Mouse (Mus musculus): ENCODE data around the gene Lrrc27.

The Lrrc27 gene

DNA sequence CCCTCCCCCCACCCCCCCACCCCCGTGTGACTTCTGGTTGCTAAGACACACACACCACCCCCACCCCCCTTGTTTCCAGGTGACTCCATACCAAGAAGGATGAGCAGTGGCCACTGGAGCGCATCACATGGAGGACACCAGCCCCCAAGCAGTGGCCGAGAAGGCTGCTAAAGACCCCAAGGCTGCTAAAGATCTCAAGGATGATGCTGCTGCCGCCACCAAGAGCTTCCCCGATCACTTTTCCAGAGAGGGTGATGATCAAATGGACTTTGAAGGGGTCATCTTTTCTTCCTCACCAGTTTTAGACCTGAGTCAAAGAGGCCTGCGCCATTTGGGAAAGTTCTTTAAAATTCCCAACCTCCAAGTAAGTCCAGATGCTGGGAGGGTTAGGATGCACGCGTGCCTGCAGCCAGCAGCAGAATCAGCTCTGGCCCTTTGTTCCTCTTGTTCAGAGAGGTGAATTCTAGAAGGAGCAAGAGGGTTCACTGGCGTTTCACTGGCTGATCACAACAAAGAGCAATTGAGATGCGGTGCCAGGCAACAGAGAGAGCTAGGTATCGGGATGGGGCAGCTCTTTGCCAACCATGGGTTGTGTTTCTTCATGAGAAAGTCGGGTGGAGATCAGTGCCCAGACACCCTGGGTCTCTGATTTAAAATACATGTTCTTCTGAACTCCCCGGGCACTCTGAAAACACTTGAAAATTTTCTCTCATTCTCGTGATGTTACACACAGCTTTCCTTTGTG, 2.0 kb downstream of the Lrrc27 start:
- peak; percentile 3 for DNase-seq

DNA sequence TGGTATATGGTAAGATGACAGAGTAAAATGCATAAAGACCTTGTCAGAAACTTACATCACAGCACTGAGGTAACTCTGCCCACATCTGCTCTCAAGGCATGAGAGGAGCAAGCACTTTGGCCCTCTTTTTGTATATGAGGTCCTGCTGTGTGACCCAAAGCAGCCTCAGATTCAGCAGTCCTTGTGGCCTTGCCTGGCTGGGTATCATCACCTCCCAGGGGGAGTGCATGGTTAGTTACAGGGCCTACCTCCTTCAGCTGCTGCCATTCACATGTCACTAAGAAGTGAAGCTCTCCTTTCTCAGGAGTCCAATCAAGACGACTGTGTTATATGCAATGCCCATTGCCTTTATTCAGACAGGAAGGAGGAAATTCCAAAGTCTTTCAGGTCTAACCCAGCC, 2.7 kb downstream of the Lrrc27 start:
- no peak for DNase-seq

DNA sequence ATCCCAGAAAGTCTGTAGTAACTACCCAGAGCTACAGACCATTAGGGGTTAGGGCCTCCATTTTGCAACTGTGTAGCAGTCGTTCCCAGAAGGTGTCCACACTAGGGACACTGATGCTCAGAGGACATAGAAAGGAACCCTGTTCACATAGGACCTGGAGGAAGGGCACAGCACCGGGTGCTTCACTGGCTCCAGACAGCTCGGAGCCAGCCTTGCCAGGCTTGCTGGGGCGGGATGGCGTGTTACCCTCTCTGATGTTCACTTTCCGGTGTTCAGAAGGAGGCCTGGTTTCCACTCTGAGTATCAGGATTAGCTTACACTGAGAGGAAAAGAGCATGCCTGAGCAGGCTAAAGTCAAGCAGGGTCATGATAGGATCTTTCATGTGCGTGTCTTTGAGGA, 3.2 kb downstream of the Lrrc27 start:
- no peak for DNase-seq

DNA sequence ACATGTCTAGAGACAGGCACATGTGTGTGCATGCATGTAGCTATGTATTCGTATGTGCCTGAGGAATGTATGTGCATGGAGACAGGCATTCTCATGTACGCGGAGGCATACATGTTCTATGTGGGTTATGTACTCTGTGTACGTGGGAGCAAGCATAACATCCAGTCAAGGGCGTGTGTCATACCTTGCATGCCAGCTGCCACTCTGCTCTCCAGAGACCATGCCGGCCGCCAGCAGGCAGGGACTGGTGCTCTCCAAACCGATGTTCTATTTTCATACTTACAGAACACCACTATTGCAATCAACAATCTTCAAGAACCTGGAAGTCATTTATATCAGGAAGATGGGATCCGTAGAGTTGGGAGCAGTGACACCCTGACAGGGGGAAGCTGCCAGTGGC, 3.7 kb downstream of the Lrrc27 start:
- DNase-seq, result no peak

DNA sequence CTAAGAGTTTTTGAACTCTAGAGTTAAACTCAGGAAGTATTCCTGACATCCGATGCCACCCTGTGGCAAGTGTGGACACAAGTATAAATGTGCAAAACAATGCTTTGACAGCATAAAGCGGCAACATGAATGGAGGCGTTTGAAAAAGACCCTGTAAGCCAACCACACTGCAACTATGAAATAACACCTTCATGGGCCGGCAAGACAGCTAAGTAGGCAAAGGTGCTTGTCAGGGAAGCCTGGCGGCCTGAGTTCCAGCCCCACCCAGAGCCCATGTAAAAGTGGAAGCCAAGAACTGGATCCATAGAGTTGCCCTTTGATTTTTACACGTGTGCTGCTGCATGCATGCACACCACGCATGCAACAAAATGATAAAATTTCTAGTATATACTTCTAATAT, 4.3 kb downstream of the Lrrc27 start:
- no peak for DNase-seq

DNA sequence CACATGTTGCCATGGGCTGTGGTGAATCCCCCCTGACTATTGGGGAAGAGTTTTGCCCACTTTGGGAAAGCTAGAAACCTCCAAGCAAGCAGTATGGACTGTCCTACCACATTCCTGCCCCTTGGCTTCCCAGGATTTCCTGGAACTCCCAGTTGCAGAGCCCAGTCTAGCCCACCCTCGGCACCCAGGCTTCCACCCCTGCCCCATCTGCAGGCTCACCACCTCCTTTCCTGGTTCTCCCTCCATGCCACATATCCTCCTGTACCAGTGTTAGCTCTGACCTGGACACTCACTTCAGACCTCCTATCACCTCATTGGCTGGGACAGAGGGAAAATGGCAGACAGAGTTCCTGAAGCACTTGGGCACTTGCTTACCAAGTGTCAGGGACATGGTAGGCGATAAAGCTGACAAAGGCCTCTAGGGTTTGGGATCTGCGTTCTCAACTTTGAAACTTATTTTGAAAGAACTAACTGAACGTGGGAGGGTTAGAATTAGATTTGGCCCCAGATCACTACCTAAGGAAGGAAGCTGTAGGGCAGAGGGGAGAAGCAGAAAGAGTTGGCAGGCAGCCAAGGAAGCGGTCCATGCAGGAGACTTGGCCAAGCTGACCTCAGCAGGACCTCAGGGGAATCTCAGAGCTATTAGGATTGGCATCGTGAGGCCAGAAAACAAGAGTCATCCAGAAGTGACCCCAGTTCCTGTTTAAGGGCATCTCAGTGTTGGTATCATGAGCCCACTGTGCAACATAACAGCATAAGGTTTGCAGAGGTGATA, 6.0 kb downstream of the Lrrc27 start:
- DNase-seq, result peak; percentile 82

DNA sequence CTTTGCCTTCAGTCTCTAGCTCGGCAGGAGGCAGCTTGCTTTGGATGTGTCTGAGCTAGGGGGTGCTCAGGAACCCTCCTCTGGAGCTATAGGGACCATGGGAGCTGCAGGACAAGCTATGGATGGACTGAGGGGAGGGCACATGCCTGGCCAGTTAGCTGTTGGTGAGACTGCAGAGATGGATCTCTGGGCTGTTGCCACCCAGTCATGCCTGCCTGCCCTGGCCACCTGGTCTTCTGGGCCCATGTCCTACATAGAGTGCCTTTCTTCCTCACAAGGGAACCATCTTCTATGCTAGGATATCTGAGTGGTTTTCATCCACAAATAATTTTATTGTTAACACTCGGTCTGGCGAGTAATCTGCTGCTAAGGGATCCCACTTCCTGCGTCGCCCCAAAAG, 6.7 kb downstream of the Lrrc27 start:
- peak; percentile 5 for DNase-seq

DNA sequence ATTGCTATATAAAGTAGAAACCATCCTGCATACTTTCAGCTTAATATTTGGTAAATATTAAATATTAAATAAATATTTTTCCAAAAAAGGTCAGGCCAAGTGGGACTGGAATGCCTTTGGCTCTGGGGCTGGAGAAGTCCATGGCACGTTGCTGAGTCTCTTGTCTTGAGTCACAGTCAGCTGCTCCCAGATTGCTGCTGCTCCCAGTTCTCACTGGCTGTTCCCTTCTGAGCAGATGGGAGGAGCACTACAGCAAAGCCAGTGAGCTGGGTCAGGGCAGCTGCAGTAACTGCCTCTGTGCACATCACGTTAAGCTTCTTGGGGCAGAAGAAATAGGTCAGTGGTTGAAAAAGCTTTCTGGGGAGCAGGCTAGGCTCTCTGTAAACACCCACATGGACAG, 7.5 kb downstream of the Lrrc27 start:
- peak; percentile 34 for DNase-seq

DNA sequence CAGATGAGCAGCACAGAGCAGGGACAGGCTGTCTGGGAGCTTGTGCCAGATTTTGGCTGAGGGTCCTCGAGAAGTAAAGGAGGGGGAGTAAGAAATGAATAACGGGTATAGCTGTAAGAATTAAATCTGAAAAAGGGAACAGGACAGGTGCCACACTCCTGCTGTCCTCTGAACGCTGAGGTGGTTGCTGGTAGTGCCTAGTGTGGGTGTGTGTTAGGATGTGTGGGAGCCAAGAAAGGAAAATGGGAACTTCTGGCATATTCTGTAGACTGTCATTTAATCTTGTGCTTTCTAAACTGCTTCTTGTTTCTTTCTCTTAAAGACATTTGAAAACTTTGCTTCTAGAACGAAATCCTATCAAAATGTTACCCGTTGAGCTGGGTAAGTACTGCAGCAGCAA, 8.3 kb downstream of the Lrrc27 start:
- DNase-seq, result no peak

DNA sequence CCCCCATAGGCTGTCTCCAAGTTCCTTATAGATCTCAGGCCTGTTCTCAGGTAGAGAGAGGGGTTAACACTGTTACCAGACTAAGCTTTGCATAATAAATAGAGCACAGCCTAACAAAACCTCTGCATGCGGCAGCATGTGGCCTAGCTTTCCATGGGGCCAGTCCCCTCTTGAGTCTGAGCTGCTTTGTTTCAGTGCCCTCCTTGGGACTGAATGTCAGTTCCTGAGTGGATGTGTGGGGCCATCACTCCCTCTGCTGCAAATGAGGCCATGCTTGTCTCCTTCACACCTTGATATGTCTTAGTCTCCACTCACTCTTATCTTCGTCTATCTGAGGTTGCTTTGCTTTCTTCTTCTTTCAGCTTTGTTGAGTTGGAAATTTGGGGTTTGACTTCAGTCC, 9.1 kb downstream of the Lrrc27 start:
- peak; percentile 2 for DNase-seq

DNA sequence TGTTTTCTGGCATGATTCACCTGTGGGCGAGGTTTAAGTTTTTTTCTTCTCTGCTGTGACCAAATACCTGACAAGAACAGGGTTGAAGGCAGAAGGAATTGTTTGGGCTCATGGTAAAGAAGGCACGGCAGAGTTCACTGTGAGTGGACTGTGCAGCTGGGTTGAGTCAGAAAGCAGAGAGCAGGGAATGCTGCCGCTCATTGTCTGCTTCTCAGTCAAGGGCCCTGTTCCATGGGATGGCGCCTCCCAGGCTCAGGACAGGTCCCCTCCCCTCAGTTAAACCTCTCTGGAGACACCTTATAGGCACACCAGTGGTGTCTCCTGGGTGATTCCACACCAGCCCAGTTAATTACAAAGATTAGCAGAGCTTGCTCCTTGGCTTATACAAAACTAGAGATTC, 9.6 kb downstream of the Lrrc27 start:
- DNase-seq, result no peak

DNA sequence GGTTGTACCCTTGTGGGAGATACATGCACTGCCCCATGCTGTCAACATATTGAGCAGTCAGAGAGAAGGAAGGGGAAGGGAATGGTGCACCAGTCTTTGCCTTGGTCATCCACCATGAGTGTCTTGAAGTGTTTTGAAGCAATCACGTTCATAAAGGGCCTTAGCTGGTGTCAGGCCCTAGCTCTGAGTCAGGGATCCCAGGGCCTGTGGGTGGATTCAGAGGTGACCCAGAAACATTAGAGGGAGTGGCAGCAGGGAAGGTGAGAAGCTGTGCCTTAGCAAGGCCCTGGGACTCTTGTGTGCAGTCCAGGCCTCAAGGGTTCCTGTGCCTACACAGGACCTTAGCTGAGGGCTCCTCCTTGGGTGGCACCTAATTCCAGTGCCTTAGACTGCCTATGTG, 11.3 kb downstream of the Lrrc27 start:
- peak; percentile 3 for DNase-seq

DNA sequence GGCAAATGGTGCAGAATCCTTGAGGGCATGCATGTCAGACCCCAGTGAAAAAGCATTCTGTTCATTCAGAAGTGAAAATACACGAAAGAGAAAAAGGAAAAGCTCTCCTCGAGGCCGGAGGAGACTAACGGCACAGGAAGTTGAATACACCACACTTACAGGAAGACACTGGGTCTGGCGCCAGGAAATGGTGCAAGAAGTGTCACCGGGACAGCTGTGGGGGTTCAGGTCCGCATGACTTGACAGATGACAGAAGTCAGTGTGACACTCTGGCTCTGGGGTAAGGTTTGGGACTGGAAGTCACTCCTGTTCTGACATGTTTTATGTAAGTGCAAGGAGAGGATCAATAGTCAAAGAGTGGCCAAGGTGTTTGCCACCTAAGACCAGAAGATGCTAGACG, 11.9 kb downstream of the Lrrc27 start:
- DNase-seq, result peak; percentile 72

DNA sequence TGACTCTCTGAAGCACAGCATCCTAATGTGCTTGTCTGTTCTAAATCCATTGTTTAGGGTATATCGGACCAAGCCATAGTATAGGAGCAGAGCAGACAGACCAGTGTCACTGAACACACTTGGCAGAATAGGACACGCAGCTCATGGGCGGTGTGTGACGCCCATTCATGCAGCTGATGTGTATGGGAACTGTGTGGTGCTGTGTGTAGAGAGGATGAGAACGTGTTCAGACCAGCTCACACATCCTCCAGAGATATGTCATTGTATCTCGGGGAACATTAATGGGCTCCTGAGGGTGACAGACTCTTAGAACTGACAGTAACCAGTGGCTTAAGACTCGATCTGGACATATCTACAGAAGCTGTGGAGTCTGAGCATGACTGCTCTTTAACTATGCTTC, 13.6 kb downstream of the Lrrc27 start:
- DNase-seq, result peak; percentile 3

DNA sequence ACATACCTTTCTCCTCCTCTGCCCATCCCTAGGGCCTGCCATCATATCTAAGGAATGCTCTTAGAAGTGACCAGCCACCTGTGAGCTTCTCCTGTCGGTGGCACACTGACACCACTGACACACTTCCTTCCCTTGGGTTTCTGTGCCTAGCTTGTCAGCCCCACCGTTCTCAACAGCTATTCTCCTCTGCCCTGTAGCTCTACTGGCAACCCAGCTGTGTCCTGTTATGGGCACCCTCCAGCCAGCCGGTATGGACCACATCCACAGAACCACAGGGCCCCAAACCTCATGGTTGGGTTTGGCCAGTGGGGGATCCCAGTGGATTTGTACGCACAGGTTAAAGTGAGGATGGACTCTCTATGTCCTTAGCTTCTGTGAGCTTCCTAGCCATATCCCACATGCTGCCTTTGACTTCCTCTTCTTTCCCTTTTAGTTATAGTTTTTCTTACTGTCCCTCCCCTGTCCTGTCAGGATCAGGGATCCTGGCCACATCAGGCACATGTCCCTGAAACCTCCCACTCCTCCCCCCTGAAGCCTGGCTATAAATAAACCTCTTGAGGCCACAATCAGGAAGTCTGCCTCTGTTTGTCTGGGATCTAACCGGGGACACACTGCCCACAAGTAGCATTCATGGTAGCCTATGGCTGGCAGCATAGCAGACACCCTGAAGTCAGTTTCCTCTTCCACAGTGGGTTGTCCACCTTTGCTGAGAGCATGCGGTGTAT, 15.8 kb downstream of the Lrrc27 start:
- DNase-seq, result no peak

DNA sequence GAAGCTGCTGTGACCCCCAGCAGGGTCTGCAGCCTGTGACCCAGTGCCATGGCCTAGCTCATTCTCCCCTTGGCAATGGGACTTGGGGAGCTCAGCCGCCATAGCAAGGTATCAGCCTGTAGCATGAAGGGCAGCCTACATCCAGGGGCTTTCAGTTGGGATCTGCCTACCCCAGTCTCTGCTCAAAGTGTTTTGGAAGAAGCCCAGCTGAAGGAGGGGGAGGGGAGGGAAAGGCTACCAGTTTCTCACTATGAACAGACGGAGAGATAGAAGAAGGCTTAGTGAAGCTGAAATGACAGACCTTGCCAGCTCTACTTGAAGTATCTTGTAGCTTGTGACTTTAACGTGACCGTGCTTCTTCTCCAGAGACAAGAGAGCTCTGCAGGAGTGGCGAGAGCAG, 17.0 kb downstream of the Lrrc27 start:
- no peak for DNase-seq

DNA sequence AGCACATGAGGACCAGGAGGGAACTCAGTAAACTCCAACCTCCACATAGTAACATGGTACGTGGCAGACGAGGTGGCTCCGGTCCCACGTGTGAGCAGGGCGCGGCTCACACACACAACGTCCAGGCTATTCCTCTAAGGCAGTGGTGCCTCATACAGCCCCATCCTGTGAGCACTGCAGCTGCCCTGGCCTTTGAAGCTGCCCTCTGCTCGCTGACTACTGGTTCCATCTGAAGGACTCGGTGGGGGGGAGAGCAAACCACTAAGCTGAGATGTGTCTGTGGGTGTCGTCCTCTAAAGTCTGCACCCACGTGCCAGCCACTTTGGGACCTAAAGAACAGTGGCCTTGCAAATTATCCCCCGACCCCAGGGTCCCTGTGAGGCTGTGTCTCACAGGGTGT, 17.5 kb downstream of the Lrrc27 start:
- DNase-seq, result no peak

DNA sequence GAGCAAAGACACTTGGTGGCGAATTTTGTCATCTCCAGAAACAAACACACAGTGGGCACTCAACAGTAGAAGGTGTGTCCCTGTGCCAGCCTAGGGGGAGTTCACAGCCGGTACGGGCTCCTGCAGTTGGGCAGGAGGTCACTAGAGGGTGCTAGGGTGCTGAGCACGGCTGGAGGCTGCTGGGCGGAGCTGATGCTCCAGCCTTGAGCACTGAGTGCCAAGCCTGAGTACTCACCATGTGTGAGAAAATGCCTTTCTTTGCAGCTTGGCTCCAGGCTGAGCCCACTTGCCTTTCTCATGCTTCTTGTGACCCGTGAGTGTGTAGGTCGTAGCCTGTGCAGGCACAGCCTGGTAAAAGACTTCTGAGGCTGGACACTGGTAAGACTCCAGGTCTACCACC, 20.9 kb downstream of the Lrrc27 start:
- DNase-seq, result peak; percentile 93

DNA sequence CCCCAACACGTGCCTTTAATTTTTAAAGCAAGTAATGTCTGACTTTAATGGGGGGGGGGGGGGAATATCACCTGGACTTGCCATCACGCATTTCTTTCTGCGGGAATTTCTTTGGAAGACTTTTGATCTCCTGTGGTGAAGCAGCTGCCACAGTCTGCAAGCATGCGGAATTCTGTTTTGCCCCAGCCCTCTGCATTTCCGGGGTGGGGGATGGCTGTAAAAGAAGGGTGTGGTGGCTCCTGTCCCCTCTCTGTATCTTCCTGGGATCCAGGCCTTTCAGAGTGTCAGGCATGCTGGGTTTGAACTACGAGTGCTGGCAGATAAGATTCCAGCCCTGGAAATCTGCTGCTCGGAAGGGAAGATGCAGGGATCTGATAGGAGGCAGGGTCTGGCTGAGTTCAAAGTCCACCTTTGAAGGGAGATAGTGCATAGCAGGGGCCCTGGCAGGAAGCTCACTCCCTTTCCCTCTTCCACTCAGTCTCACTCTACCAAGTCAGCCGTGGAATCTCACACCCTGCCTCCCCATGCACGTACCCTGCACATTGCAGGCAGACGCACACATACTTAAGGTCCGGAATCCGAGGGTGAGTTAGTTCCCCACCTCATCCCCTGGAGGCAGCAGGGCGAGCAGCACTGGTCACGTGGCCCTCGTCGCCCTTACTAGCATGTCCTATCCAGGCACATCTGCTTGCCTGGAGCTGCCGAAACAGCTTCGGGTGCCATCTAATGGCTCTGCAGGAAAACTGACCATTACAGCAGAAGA, 21.8 kb downstream of the Lrrc27 start:
- peak; percentile 82 for DNase-seq

DNA sequence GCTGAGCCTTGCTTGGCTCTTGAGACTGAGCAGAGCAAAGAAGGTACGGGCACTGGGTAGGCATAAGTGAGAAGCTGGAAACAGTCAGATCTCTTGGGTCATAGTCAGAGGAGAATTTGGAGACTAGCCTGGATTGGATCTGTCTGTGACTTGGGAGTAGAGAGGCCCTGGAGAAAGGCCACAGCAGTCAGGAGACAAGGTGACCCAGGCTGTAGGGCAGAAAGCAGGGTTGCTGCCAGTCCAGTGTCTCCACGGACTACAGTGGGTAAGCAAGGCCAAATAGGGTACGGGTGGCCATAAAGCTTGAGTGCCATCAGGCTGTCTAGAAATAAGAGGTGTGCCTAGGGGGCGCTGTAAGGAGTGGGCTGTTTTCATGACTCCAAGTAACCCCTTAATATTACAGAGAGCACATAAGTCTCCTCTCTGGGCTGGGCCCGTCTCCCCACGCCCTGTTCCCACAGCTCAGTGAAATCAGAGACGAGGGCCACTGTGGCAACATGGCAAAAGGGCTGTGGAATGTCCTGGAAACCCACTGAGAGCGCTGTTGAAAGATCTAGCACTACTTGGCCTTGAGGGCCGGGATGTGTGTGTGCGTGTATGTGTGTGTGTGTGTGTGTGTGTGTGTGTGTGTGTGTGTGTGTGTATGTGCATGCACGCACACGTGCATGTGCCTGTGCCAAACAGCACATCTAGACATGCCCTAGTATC, 23.0 kb downstream of the Lrrc27 start:
- DNase-seq, result no peak

DNA sequence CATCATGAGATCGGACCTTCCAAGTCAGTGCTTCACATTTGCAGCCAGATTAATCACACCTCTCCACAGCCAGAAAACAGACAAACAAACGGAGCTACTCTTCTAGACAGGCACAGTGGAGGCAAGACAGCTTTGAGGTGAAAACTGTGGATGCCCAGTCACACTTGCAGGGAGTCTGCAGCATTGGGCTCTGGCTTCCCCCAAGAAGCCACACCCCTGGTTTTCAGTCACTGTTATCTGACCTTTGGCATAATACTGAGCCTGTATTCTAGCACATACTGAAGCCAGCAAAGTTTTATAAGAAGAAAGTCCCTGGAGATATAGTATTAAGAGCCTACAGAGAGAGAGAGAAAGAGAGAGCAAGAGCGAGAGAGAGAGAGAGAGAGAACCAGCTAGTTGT, 26.6 kb downstream of the Lrrc27 start:
- no peak for DNase-seq

DNA sequence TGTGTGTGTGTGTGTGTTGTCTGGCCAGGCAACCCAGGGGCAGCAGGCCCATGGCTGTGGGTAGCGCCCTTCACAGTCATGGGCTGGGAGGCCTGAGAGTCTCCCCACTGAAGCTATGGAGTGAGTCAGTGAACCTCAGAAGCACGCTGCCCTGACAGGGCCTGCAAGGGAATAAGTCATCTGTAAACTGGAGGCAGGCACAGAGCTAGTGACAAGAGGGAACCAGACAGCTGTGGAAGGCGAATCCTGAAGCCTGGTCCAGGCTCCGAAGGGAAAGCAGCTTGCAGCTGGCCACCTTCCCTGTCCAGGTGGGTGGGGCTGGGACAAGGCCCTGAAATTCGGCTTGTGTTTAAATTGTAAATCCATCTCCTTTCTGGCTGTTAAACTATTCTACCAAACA, 33.3 kb downstream of the Lrrc27 start:
- no peak for DNase-seq

All from kidney, postnatal 10 days (tissue).